In the genomic region with DNA sequence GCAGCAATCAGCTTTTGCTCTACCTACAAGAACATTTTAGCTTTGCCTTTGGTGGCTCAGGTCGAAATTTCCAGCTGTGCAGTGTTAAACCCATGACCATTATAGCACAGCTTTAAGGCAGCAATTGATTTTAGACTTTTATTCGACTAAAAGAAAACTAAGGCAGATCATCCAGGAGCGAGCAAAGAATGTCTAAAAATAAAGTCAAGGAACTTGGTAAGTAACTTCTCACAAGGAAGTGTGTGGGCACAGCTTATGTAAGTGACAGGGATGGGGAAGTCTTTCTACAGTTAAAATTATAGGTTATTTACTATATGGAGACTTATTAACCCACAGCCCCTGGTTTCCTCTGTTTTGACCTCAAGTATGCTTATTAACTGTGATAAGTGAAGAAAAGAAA, we compare ENCODE assay signal across 7 mouse cellular contexts.
"Had no signal": no experiment of that assay in that cellular context is flagged by ENCODE, and none has a peak within 500 bp of the region (broad histone marks: within the 10 kb centered on the region; RNA-seq: fewer than 3 reads in every experiment).

No protein-coding gene starts in this region.

- DNase-seq: kidney, adult 11 months; kidney, adult 9 months; kidney, postnatal 36 days; layer of hippocampus, adult 9-11 months; layer of hippocampus, postnatal 36 days; lung, adult 18-20 months; thymus, postnatal 4 days had no signal
